Mouse (Mus musculus): ENCODE data around the gene Irs2. TPM values are rescaled to one million over a fixed set of nuclear protein-coding genes. Genes with fewer than 3 reads are reported as not detected.

The Irs2 gene
- total and polyA plus RNA-seq, 2 experiments from 2014 or later, result 1.6 to 39.3 TPM

GRCm38 (mm10) chr8:10939210-10939782 is 69.0 kb downstream of the Irs2 start:
- WGBS, result 61% methylated on average over 3 of the region's 3 CpGs
- no peak overlapping the region for H3K4me3 ChIP-seq (ENCODE audit: low read depth, low read length)
- no peak overlapping the region for H3K9ac ChIP-seq (replicated peaks; ENCODE audit: low read depth, low read length)
- ATAC-seq (ENCODE audit: insufficient read depth, low read depth), result no peak
- H3K36me3 ChIP-seq (replicated peaks; ENCODE audit: control insufficient read depth, insufficient read depth, low read length), result no peaks in the 10 kb centered on the region
- peaks cover 27% of the 10 kb centered on the region; the same call in 1 of the 2 replicates for H3K27me3 ChIP-seq (ENCODE audit: control insufficient read depth, insufficient read depth, low read length)
- no peak overlapping the region for H3K4me2 ChIP-seq (ENCODE audit: low read depth, low read length)
- no peak overlapping the region for H3K27ac ChIP-seq (ENCODE audit: low read depth)
- no peaks in the 10 kb centered on the region for H3K4me1 ChIP-seq (ENCODE audit: control insufficient read depth, insufficient read depth)
- no peak for TF ChIP-seq EP300 (IDR thresholded peaks at IDR 0.05; ENCODE audit: low read depth)
- TF ChIP-seq CTCF (IDR thresholded peaks at IDR 0.05; ENCODE audit: low read depth), result no peak
- H3K9me3 ChIP-seq (replicated peaks; ENCODE audit: control insufficient read depth, low read length), result no peaks in the 10 kb centered on the region
- no peak for DNase-seq (ENCODE audit: low spot score)

GRCm38 (mm10) chr8:10938284-10938683 is 70.0 kb downstream of the Irs2 start:
- Histone ChIP-seq H3K27me3 (ENCODE audit: control insufficient read depth, insufficient read depth, low read length) (peaks cover 28% of the 10 kb centered on the region; the same call in 1 of the 2 replicates), H3K4me2 (ENCODE audit: low read depth, low read length) (no peak overlapping the region), H3K4me3 (ENCODE audit: low read depth, low read length) (no peak overlapping the region), H3K4me1 (ENCODE audit: control insufficient read depth, insufficient read depth) (no peaks in the 10 kb centered on the region), H3K9me3 (replicated peaks; ENCODE audit: control insufficient read depth, low read length) (no peaks in the 10 kb centered on the region), H3K9ac (replicated peaks; ENCODE audit: low read depth, low read length) (no peak overlapping the region), H3K36me3 (replicated peaks; ENCODE audit: control insufficient read depth, insufficient read depth, low read length) (no peaks in the 10 kb centered on the region), H3K27ac (ENCODE audit: low read depth) (no peak overlapping the region)
- WGBS, result 89% methylated on average over 6 of the region's 6 CpGs
- TF ChIP-seq CTCF (IDR thresholded peaks at IDR 0.05; ENCODE audit: low read depth), result no peak
- TF ChIP-seq EP300 (IDR thresholded peaks at IDR 0.05; ENCODE audit: low read depth), result no peak
- ATAC-seq (ENCODE audit: insufficient read depth, low read depth) (no peak), DNase-seq (ENCODE audit: low spot score) (no peak)

- TF ChIP-seq CTCF (IDR thresholded peaks at IDR 0.05; ENCODE audit: low read depth), result no peak
- TF ChIP-seq EP300 (IDR thresholded peaks at IDR 0.05; ENCODE audit: low read depth), result no peak
- 74% methylated on average over 9 of the region's 9 CpGs for WGBS
- Histone ChIP-seq H3K4me3 (ENCODE audit: low read depth, low read length) (no peak overlapping the region), H3K36me3 (replicated peaks; ENCODE audit: control insufficient read depth, insufficient read depth, low read length) (no peaks in the 10 kb centered on the region), H3K27me3 (ENCODE audit: control insufficient read depth, insufficient read depth, low read length) (peaks cover 28% of the 10 kb centered on the region; the same call in 1 of the 2 replicates), H3K9ac (replicated peaks; ENCODE audit: low read depth, low read length) (no peak overlapping the region), H3K4me1 (ENCODE audit: control insufficient read depth, insufficient read depth) (no peaks in the 10 kb centered on the region), H3K4me2 (ENCODE audit: low read depth, low read length) (no peak overlapping the region), H3K27ac (ENCODE audit: low read depth) (no peak overlapping the region), H3K9me3 (replicated peaks; ENCODE audit: control insufficient read depth, low read length) (no peaks in the 10 kb centered on the region)
- no peak for ATAC-seq (ENCODE audit: insufficient read depth, low read depth)
- DNase-seq (ENCODE audit: low spot score), result no peak
Measured at GRCm38 (mm10) chr8:10936646-10937045, 71.6 kb downstream of the Irs2 start.

GRCm38 (mm10) chr8:10935231-10935630 is 73.0 kb downstream of the Irs2 start:
- H3K27ac ChIP-seq (ENCODE audit: low read depth), result no peak overlapping the region

More at GRCm38 (mm10) chr8:10935231-10935630, 73.0 kb downstream of the Irs2 start:
- Histone ChIP-seq H3K4me3 (ENCODE audit: low read depth, low read length) (no peak overlapping the region), H3K9ac (replicated peaks; ENCODE audit: low read depth, low read length) (no peak overlapping the region), H3K4me2 (ENCODE audit: low read depth, low read length) (no peak overlapping the region), H3K4me1 (ENCODE audit: control insufficient read depth, insufficient read depth) (peaks cover 7% of the 10 kb centered on the region; the same call in 1 of the 2 replicates), H3K27me3 (ENCODE audit: control insufficient read depth, insufficient read depth, low read length) (peaks cover 23% of the 10 kb centered on the region; the same call in 1 of the 2 replicates), H3K9me3 (replicated peaks; ENCODE audit: control insufficient read depth, low read length) (no peaks in the 10 kb centered on the region), H3K36me3 (replicated peaks; ENCODE audit: control insufficient read depth, insufficient read depth, low read length) (no peaks in the 10 kb centered on the region)
- 69% methylated on average over 8 of the region's 8 CpGs for WGBS
- no peak for TF ChIP-seq EP300 (IDR thresholded peaks at IDR 0.05; ENCODE audit: low read depth)
- no peak for TF ChIP-seq CTCF (IDR thresholded peaks at IDR 0.05; ENCODE audit: low read depth)
- DNase-seq (ENCODE audit: low spot score) (no peak), ATAC-seq (ENCODE audit: insufficient read depth, low read depth) (no peak)

All from heart, postnatal 0 days (tissue).